Mouse (Mus musculus) E14TG2a.4 (cell line): Measurements from ENCODE around the gene Stard5.

Experiments
- CTCF ChIP-seq: conservative IDR thresholded peaks from 2 replicates; pipeline ENCODE4 v1.5.1; 2014; ENCODE audit warnings: low read length
- NANOG ChIP-seq: IDR thresholded peaks from 2 replicates; pipeline ENCODE4 v1.6.1; 2014; ENCODE audit warnings: borderline replicate concordance, low read length, mixed read lengths

GRCm38 (mm10) chr7:83611886-83612285 lies 19.9 kb upstream of the Stard5 start:
- TF ChIP-seq CTCF: no peak
- no peak for TF ChIP-seq NANOG
